Mouse (Mus musculus) erythroid progenitor cell, adult 5-6 weeks (primary cell): ENCODE measurements around the gene Fkbp7. TPM values are rescaled to one million over a fixed set of nuclear protein-coding genes. Genes with fewer than 3 reads are reported as not detected.

Experiments
- total RNA-seq, 2 experiments: library from RNA; stranded (forward) in 1 of 2; stranded (reverse) in 1 of 2; fragments of 150-400 nt in 1 of 2; fragments of 186-747, 209-891 nt in 1 of 2; gene quantifications; 2 replicates each; pipeline versions ENCODE4 v1.2.3 to v1.2.4; 2015 to 2017; ENCODE audit warnings: low replicate concordance in 2 of 2

Gene Fkbp7
- total RNA-seq, 2 experiments from 2014 or later = 3.0 to 7.5 TPM

Other genes starting within 250 kb of the Fkbp7 start
- gene Prkra, start 25.1 kb downstream of the Fkbp7 start, total RNA-seq (2015; ENCODE audit: low replicate concordance) = 2.2 and 6.3 TPM in 2 replicates
- gene Prkra, start 25.1 kb downstream of the Fkbp7 start, total RNA-seq (2017; ENCODE audit: low replicate concordance) = 1.7 TPM in 2 replicates
- not detected in 2 replicates for gene Pjvk, start 24.6 kb downstream of the Fkbp7 start, total RNA-seq (2015; ENCODE audit: low replicate concordance)
- gene Pjvk, start 24.6 kb downstream of the Fkbp7 start, total RNA-seq (2017; ENCODE audit: low replicate concordance) = not detected in 2 replicates
- 7.2 and 11.3 TPM in 2 replicates for gene Plekha3, start 2.2 kb upstream of the Fkbp7 start, total RNA-seq (2015; ENCODE audit: low replicate concordance)
- 2.1 and 2.6 TPM in 2 replicates for gene Plekha3, start 2.2 kb upstream of the Fkbp7 start, total RNA-seq (2017; ENCODE audit: low replicate concordance)